Mouse (Mus musculus) hindbrain, embryonic 15.5 days (tissue): ENCODE results near the gene Zfp759. TPM values are rescaled to one million over a fixed set of nuclear protein-coding genes. Genes with fewer than 3 reads are reported as not detected.
"Not testable (repeated sequence)": the region's sequence is repeated elsewhere in the genome, so short reads cannot be mapped to it uniquely, and the experiment has no call there.

Source experiments
- ATAC-seq: fragments of 200-750 bp; cut with Nextera tagmentation; 2 replicates; pipeline ENCODE4 v1.8.0; 2017; ENCODE audit warnings: low read depth, moderate number of reproducible peaks, moderate TSS enrichment; ENCODE audit not compliant: low FRiP score
- H3K27ac ChIP-seq: fragments of 300-500 bp; sonication (generic); replicated peaks from 2 replicates; pipeline ENCODE4 v1.5.1; 2015; ENCODE audit warnings: mild to moderate bottlenecking, inconsistent platforms
- H3K27me3 ChIP-seq: fragments of 300-500 bp; sonication (generic); 2 replicates; pipeline ENCODE4 v1.6.1; 2015; ENCODE audit warnings: control low read depth, inconsistent platforms
- H3K36me3 ChIP-seq: fragments of 300-500 bp; sonication (generic); 2 replicates; pipeline ENCODE4 v1.6.1; 2015; ENCODE audit warnings: control low read depth, inconsistent platforms
- H3K4me1 ChIP-seq: fragments of 300-500 bp; sonication (generic); replicated peaks from 2 replicates; pipeline ENCODE4 v1.6.1; 2015; ENCODE audit warnings: control low read depth, inconsistent platforms
- H3K4me2 ChIP-seq: fragments of 300-500 bp; sonication (generic); 2 replicates; pipeline ENCODE4 v1.6.1; 2015; ENCODE audit warnings: moderate library complexity, mild to moderate bottlenecking, inconsistent platforms
- H3K4me3 ChIP-seq: fragments of 300-500 bp; sonication (generic); 2 replicates; pipeline ENCODE4 v1.5.1; 2015; ENCODE audit warnings: mild to moderate bottlenecking, inconsistent platforms
- H3K9ac ChIP-seq: fragments of 300-500 bp; sonication (generic); 2 replicates; pipeline ENCODE4 v1.6.1; 2015; ENCODE audit warnings: inconsistent platforms
- H3K9me3 ChIP-seq: fragments of 300-500 bp; sonication (generic); 2 replicates; pipeline ENCODE4 v1.6.1; 2016; ENCODE audit warnings: control low read depth, inconsistent platforms
- WGBS: fragments of 180-500 bp; shearing (Covaris S2); methylation state at CpG from one replicate; pipeline ENCODE4 v1.1.7; 2015; 5-methylcytosine and 5-hydroxymethylcytosine counted together
- polyA plus RNA-seq: library from polyadenylated mRNA; unstranded; fragments of >200 nt; fragmentation: Nextera tagmentation; extraction: Ambion mirVana; gene quantifications from 2 replicates; pipeline ENCODE4 v1.2.1, GENCODE M21; 2015

The Zfp759 gene
- polyA plus RNA-seq, result 4.0 and 4.4 TPM in 2 replicates

GRCm38 (mm10) chr13:67121360-67121759 is at the start of gene Zfp759:
Zfp759 (plus strand) TSS chr13:67121660.
- not testable (repeated sequence) for H3K27me3 ChIP-seq, H3K9ac ChIP-seq, H3K9me3 ChIP-seq, ATAC-seq, H3K4me1 ChIP-seq, H3K4me3 ChIP-seq, H3K27ac ChIP-seq, H3K36me3 ChIP-seq, H3K4me2 ChIP-seq

- Histone ChIP-seq H3K27me3 (no peaks in the 10 kb centered on the region), H3K4me1 (no peaks in the 10 kb centered on the region), H3K9ac (no peak overlapping the region), H3K9me3 (peaks cover 45% of the 10 kb centered on the region), H3K4me3 (no peak overlapping the region), H3K27ac (no peak overlapping the region), H3K4me2 (no peak overlapping the region), H3K36me3 (peaks cover 69% of the 10 kb centered on the region)
- 92% methylated on average over 2 of the region's 2 CpGs for WGBS
- ATAC-seq, result no peak
These were observed 48.7 kb upstream of the Zfp759 start for GRCm38 (mm10) chr13:67072786-67073185.

GRCm38 (mm10) chr13:67077244-67077643 is 44.2 kb upstream of the Zfp759 start:
- WGBS, result 100% methylated on average over 2 of the region's 2 CpGs
- no peaks in the 10 kb centered on the region for H3K27me3 ChIP-seq
- no peak for ATAC-seq

GRCm38 (mm10) chr13:67081142-67081713 is 40.2 kb upstream of the Zfp759 start:
- H3K36me3 ChIP-seq, result peaks cover 15% of the 10 kb centered on the region
- peak overlapping the region; percentile 68 for H3K4me2 ChIP-seq
- peak overlapping the region; percentile 57 for H3K9ac ChIP-seq
- 1% methylated on average over 24 of the region's 24 CpGs for WGBS
- H3K4me3 ChIP-seq, result peak overlapping the region; percentile 56
- ATAC-seq, result peak; percentile 99
- 0 out of 2 replicates have a peak, but pooled peaks cover 9% of the 10 kb centered on the region for H3K9me3 ChIP-seq
- H3K4me1 ChIP-seq, result peaks cover 12% of the 10 kb centered on the region
- H3K27ac ChIP-seq, result peak overlapping the region; percentile 79
- no peaks in the 10 kb centered on the region for H3K27me3 ChIP-seq

More at GRCm38 (mm10) chr13:67077244-67077643, 44.2 kb upstream of the Zfp759 start:
- H3K9ac ChIP-seq, result no peak overlapping the region
- H3K27ac ChIP-seq, result no peak overlapping the region
- H3K9me3 ChIP-seq, result peaks cover 26% of the 10 kb centered on the region; the same call in 1 of the 2 replicates
- H3K36me3 ChIP-seq, result peaks cover 41% of the 10 kb centered on the region
- H3K4me1 ChIP-seq, result peaks cover 12% of the 10 kb centered on the region
- H3K4me2 ChIP-seq, result no peak overlapping the region
- no peak overlapping the region for H3K4me3 ChIP-seq

DNA sequence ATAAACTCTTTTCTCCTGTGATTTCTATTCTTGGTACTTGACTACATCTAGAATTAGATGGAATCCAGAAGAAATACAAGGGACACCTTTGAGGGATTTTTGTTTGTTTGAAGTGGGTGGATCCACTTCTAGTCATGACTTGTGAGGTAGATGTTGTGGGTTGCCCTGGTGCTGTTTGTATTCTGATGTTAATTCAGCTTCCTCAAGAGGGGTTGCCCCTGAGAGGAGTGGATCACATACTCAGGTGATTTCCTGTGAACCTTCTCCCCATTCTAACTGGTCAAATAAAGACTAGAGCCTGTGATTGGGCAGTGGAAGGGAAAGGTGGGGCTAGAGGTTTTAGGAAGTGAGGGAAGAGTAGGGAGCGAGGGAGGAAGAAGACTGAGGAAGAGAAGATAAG is 39.5 kb upstream of the Zfp759 start:
- Histone ChIP-seq H3K9ac (peak overlapping the region; percentile 57), H3K27ac (peak overlapping the region; percentile 79), H3K36me3 (peaks cover 10% of the 10 kb centered on the region), H3K4me1 (peaks cover 12% of the 10 kb centered on the region), H3K4me2 (peak overlapping the region; percentile 68), H3K9me3 (0 out of 2 replicates have a peak, but pooled peaks cover 5% of the 10 kb centered on the region), H3K27me3 (no peaks in the 10 kb centered on the region), H3K4me3 (peak overlapping the region; percentile 56)
- WGBS, result 71% methylated on average over 1 of the region's 1 CpGs
- ATAC-seq, result no peak

DNA sequence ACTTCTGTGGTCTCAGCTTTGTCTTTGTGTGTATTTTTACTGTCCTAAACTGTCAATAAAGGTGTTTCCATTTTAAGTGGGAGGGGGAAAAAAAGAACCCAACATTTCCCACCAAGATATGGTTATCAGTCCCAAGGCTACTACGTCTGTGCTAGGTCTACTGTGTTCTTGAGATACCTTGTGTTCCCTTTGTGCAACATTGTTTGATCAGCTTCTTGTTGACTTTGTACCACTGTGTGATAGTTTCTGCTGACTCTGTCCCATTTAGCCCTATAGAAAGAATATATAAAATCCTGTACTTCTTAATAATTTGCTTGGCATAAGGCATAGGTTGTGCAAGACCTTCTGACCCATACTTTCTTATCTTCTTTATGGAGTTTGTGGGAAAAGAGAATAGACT is 31.3 kb upstream of the Zfp759 start:
- no peak for ATAC-seq
- Histone ChIP-seq H3K27ac (no peak overlapping the region), H3K9me3 (no peaks in the 10 kb centered on the region), H3K36me3 (no peaks in the 10 kb centered on the region), H3K4me3 (no peak overlapping the region), H3K4me2 (no peak overlapping the region), H3K4me1 (no peaks in the 10 kb centered on the region), H3K9ac (no peak overlapping the region), H3K27me3 (no peaks in the 10 kb centered on the region)
- 90% methylated on average over 1 of the region's 1 CpGs for WGBS

DNA sequence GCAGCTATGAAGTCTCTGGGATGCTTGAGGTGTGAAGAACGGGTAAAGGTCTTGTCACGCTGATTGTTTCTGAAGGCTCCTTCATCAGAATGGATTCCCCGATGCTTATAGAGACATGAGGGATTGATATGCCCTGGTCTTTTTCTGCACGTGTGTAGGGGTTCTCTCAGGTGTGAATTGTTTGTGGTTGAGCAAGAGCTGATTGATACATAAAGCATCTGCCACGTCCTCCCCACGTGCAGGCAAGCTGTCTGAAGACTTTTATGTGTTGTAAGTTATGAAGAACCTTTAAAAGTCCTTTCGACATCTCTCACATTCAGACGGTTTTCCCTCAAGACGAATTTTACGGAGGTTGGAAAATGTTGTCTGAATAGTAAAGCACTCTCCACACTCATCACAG is 23.6 kb upstream of the Zfp759 start, which contains the start of gene Zfp708:
Gene Zfp708 (minus strand): TSS at position 101 of the 400 bp plus-strand sequence.
- Histone ChIP-seq H3K4me3 (no peak within 1 kb of the TSS), H3K27me3 (no peaks in the 10 kb centered on the region), H3K9me3 (no peaks in the 10 kb centered on the region), H3K4me2 (no peak within 1 kb of the TSS), H3K36me3 (no peaks in the 10 kb centered on the region), H3K27ac (no peak within 1 kb of the TSS), H3K9ac (no peak within 1 kb of the TSS), H3K4me1 (no peaks in the 10 kb centered on the region)
- whole genome bisulfite sequencing, result 92% methylated on average over 10 of the region's 10 CpGs
- ATAC-seq, result no peak

- Histone ChIP-seq H3K27me3 (no peaks in the 10 kb centered on the region), H3K4me1 (peaks cover 13% of the 10 kb centered on the region), H3K9me3 (no peaks in the 10 kb centered on the region), H3K4me3 (peak overlapping the region; percentile 52), H3K4me2 (peak overlapping the region; percentile 87), H3K9ac (peak overlapping the region; percentile 45), H3K27ac (peak overlapping the region; percentile 69), H3K36me3 (no peaks in the 10 kb centered on the region)
- ATAC-seq, result no peak
- WGBS, result 72% methylated on average over 9 of the region's 9 CpGs
These were observed 13.8 kb upstream of the Zfp759 start for GRCm38 (mm10) chr13:67107681-67108080.

GRCm38 (mm10) chr13:67108194-67108820 is 13.2 kb upstream of the Zfp759 start, which contains the start of gene Gm28557:
Gm28557 (minus strand) TSS chr13:67108604.
- peak; percentile 99 for ATAC-seq
- H3K4me1 ChIP-seq, result peaks cover 13% of the 10 kb centered on the region
- H3K36me3 ChIP-seq, result no peaks in the 10 kb centered on the region
- H3K9me3 ChIP-seq, result no peaks in the 10 kb centered on the region
- no peaks in the 10 kb centered on the region for H3K27me3 ChIP-seq
- H3K4me2 ChIP-seq, result peak within 1 kb of the TSS; percentile 87
- H3K4me3 ChIP-seq, result peak within 1 kb of the TSS; percentile 52
- H3K27ac ChIP-seq, result peak within 1 kb of the TSS; percentile 72
- H3K9ac ChIP-seq, result peak within 1 kb of the TSS; percentile 45
- under 1% methylated on average over 17 of the region's 17 CpGs for WGBS

- ATAC-seq, result peak; percentile 72
- Histone ChIP-seq H3K4me3 (peak overlapping the region; percentile 52), H3K9me3 (no peaks in the 10 kb centered on the region), H3K9ac (peak overlapping the region; percentile 25; the same call in 1 of the 2 replicates), H3K36me3 (no peaks in the 10 kb centered on the region), H3K27ac (peak overlapping the region; percentile 72), H3K27me3 (no peaks in the 10 kb centered on the region), H3K4me1 (peaks cover 13% of the 10 kb centered on the region), H3K4me2 (peak overlapping the region; percentile 87)
- 3% methylated on average over 9 of the region's 9 CpGs for WGBS
These were observed 12.6 kb upstream of the Zfp759 start for GRCm38 (mm10) chr13:67108821-67109206.

- Histone ChIP-seq H3K4me2 (no peak overlapping the region), H3K4me3 (no peak overlapping the region), H3K4me1 (peaks cover 13% of the 10 kb centered on the region), H3K9me3 (no peaks in the 10 kb centered on the region), H3K27me3 (no peaks in the 10 kb centered on the region), H3K36me3 (no peaks in the 10 kb centered on the region), H3K27ac (no peak overlapping the region), H3K9ac (no peak overlapping the region)
- ATAC-seq, result no peak
- 85% methylated on average over 12 of the region's 12 CpGs for WGBS
These were observed 9.4 kb upstream of the Zfp759 start for GRCm38 (mm10) chr13:67112096-67112495.

DNA sequence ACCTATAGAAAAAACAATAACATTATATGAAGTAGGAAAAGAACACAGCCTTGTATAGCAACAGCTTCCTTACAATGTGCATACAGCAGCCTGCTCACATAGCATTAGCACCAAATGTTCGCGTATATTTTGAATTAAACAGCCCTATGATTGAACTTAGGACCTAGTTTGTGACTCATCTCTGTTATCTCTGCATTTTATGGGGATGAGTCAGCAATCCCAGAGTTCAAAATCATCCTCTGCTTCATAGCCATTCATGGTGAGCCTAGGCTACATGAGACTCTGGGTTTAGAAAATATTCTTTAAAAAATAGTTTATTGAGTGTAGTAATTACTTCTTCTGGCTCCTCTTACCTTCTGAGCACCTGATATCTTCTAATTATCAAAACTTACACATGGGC is 8.2 kb upstream of the Zfp759 start:
- Histone ChIP-seq H3K27ac (no peak overlapping the region), H3K9ac (no peak overlapping the region), H3K4me3 (no peak overlapping the region), H3K4me1 (0 out of 2 replicates have a peak, but pooled peaks cover 6% of the 10 kb centered on the region), H3K27me3 (no peaks in the 10 kb centered on the region), H3K36me3 (no peaks in the 10 kb centered on the region), H3K9me3 (no peaks in the 10 kb centered on the region), H3K4me2 (no peak overlapping the region)
- 94% methylated on average over 2 of the region's 2 CpGs for WGBS
- ATAC-seq, result no peak
